Mouse (Mus musculus): ENCODE data around the gene Tmem255b.
A peak's percentile ranks its signal among the peaks of the same experiment; 100 is the strongest.

The Tmem255b gene

DNA sequence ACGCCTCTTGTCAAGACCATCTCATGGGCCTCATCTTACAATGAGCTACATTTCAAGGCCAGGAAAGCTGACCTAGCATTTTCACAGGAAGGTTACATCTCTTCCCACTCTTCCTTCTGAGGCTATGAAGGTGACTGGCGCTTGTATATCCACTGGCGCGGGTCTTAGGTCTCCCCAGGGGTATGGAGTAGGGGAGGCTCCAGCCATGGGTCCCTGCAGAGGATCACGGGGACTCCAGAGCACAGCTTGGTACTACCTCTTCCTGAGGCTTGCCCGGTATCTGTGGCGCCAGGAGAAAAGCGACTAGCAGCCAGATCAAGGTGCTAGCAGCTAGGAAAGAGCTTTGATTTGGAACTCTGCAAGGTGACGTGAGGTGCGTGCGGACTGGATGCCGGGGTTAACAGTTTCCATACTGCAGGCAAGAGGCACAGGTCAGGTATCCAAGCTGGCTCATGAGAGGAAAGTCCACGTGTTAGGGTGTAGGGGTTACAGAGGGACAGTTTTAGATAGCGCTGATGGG is 56.6 kb downstream of the Tmem255b start:
- no peak for DNase-seq (ENCODE audit: extremely low read depth, low read depth)

DNA sequence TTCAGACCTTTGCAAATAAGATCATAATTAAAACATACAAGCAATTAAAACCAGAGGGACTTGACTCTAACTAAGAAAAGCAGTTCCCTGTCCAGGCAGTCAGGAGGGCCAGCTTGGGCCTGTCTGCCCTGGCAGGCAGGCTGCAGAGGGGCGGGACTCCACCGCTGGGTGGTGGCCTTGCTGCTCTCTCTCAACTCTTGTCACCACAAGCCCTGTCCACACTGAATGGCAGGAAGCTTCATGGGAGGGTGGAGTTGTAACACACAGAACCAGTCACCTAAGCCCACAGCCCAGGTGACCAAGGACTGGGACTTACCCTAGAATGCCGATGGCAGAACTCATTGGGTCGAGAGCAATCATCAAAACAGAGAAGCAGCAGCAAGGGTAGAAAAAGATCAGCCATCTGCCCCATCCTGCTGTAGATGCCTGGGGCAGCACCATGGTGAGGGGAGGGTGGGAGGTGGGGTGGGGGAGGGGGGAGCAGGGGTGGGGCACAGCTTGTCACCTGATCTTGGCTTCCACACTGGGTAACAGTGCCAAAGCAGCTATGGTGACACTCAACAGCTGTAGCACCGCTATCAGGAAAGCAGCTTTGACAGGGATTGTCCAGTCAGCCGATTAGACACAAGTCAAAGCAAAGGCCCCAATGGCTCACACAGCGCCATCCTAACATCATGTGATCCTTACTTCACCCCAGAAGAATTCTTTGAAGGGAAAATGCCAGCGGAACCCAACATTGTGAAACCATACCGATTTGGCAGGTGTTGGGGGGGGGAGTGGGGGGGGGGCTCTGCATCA is 57.4 kb downstream of the Tmem255b start:
- DNase-seq (ENCODE audit: extremely low read depth, low read depth), result no peak

DNA sequence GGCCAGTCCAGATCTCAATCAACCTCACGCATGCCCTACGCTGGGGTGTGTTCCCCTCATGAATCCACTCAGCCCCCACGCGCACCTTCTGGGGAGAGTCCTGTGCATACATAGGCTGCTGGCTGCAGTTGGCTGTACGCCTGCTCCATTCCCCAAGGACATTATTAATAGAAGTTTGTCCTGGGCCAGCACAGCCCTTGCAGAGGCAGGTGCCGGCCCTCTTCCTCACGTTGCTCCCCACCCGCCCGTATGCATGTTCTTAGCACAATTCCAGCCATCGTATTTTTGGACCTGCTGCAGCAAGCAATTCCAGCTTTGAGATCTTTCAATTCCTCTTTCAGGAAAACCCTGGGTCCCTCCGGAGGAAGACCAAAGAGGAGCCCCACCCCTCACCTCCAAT is 58.0 kb downstream of the Tmem255b start:
- no peak for DNase-seq (ENCODE audit: extremely low read depth, low read depth)

DNA sequence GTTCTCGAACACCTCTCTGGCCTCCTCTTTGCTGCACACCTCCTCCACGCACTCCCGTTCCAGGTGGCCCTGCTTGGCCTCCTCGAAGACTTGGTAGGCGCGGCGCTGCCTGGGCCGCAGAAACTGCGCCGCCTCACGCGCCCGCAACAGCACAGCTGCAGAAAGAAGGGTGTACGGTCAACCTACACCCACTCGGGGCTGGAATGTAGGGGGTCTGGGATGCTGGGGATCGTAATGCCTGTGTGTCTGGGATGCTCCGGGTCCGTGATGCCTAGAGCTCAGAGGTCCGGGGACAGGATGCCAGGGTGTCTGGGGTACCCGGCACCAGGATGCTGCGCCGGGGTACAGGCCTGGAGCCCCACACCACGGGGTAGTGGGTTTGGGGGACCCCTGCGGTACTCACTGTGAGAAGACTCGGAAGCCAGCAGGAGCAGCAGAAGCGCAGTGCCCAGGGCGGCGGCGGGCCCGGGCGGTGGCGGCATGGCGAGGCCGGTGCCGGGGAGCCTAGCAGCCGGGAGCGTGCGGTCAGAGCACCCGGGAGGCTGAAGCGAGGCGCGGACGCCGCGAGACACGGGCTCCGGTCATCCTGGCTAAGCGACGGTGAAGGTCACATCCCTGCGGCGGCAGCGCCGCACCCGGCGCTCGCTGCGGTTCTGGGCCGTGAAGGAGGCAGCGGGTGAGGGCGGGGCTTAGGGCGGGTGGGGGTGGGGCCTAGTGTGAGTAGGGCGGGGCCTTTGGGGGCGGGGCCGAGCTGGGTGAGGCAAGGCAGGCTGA is 59.1 kb downstream of the Tmem255b start, which contains the start of gene Gas6:
Gene Gas6 (minus strand): TSS at position 633 of the 774 bp plus-strand sequence.
- no peak for DNase-seq (ENCODE audit: extremely low read depth, low read depth)

DNA sequence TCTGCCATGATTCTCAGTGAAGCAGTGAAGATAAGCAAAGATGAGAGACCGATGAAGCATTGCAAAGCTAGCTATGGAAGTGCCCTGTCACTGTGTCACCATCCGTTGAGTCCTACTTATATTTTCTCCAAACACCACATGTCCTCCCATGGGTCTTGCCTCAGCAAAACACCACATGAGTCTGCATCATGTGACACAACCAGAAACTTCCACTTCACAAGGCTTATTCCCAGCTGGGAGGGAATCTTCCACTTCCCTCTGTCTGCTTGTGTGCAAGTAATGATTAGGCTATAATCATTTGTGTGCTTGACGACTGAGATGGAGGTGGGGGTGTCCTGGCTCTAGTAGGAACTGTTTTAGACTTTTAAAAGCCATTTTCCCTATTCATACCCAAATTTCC is 66.2 kb downstream of the Tmem255b start:
- DNase-seq (ENCODE audit: extremely low read depth, low read depth), result no peak

DNA sequence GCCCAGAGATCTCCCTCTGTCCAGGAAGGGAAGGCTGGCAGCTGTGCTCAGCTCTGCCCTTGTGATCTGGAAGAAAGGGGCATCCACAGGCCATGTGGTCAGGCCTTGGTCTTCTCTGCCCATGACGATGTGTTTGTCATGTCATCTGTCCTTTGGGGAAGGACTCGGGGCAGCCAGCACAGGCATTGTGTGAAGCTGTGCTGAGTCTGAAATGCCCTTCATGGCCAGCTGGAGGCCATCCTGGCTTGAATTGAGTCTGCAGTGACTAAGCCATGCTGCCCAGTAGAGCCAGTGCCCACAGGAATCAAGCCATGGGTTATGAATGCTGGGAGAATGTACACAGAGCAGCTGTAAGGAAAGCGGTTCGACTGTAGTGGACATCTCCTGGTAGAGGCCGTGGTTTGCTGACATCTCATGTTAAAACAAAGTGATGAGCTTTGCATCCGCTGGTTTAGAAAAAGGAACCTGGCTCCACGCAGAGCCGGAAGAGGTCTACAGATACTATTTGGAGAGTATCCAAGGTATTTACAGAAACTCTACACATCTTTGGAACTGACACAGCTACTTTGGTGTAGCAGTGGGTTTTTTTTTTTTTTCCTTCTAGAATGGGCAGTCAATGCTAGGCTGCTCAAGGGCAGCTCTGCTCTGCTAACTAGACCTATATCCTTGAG is 69.1 kb downstream of the Tmem255b start:
- DNase-seq (ENCODE audit: extremely low read depth, low read depth), result peak; percentile 59

DNA sequence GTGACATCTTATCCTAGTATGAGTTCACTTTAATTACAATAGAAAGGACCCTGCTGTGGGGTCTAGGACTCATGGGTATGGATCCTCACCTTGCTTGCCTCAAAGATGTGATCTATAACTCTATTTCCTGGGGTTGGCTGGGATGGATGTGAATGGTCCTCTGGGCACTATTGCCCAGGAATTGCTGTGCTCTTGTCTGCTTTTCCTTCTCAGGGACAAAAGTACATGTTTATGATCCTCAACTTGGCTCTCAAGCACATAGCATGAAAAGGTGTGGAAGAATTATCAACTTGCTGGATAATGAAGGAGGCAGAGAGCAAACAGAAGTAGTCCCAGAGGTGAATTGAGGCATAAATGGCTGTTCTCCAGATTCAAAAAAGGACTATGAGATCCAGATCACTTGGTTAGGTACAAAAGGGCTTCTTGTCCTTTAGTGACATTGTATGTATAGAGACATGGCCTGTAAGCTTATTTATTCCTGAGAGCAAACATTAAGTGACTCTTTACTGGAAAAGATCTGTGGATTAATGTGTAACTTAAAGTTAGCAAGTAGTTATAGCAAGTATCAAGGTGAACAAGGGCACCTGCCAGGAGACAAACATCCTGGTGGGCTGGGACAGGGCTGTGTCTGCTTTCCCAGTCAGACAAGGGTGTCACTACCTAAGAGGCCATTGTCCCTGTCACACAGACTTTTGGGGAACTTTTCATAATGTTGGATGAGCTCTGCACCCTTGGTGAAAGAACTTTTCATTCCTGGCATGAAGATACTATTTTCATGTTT is 70.1 kb downstream of the Tmem255b start:
- DNase-seq (ENCODE audit: extremely low read depth, low read depth), result no peak

DNA sequence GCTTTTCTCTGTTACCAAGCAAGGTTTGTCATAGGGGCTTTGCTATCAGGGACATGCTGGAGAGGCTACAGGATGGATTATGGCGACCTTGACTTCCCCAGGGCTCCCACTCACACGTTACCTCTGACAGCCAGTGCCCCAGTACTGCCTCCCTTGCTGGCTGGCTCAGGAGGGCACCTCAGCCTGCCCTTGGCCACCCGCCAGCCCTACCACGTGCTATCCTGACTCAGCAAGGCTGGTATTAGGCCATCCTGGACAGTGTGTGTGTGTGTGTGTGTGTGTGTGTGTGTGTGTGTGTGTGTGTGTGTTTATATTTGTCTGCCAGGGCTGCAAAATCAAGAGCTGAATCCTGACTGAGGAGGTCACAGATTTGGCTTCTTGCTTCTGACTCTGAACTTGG is 71.9 kb downstream of the Tmem255b start:
- DNase-seq (ENCODE audit: extremely low read depth, low read depth), result no peak

DNA sequence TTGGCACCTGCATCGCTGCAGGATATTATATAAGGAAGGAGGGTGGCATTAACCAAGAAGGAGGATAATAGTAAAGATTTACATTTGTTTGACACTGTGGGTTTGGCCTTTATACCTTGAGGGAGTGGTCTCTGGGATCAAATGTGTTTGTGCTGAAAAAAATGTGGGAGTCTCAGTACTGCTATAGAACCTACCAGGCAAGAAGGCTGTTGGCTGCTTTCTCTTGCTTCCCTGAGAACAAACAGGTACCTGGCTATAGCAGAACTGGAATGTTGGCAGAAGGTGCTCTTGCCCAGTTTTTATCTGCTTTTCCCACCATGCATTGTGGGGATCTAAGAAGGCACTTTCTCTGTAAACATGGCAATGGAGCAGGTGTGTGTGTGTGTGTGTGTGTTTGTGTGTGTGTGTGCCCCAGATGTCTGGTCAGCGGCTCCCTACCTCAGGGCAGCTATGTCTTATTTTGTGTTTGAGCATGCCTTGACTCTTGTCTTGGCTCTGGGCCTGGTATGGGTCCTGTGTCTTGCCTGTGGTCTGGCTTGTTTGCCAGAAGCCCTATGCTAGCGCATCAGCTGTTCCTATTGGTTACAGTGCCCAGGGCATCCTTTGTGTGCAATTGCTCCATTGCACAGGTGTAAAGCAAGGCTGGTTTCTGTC is 72.4 kb downstream of the Tmem255b start:
- DNase-seq (ENCODE audit: extremely low read depth, low read depth), result no peak

DNA sequence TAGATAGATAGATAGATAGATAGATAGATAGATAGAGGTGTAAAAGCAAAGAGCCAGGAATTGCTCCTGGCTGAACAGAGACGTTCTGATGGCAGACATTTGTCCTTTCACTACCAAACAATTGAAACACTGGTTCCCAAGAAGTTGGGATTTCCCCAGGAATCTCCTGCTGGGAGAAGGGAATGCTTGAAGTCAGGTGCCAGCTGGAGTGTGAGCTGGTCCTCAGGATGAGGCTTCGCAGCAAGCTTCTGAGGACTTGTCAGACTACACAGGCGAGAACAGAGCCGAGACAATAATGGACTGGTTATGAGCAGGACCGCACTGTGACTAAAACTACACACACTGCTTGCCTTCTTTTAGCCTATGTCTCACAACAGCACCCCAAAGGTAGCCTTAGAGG is 77.0 kb downstream of the Tmem255b start:
- DNase-seq (ENCODE audit: extremely low read depth, low read depth), result no peak

DNA sequence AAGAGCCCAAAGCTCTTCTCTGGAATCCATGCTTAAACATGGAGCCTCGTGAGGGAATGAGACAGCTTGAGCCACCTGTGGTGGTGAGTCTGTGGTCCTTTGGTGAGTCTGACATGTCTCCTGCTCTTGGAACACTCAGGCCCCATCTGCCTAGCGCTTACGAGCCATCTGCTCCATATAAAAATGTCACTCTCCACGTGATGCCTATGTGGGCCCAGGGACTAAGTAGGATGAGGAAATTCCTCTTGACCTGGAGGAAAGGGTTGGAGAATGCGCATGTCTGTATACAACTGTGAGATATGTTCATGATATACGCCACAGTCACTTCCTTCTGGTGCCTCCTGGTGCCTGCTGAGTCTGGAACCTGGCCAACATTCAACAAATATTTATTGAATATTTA is 77.7 kb downstream of the Tmem255b start:
- no peak for DNase-seq (ENCODE audit: extremely low read depth, low read depth)

DNA sequence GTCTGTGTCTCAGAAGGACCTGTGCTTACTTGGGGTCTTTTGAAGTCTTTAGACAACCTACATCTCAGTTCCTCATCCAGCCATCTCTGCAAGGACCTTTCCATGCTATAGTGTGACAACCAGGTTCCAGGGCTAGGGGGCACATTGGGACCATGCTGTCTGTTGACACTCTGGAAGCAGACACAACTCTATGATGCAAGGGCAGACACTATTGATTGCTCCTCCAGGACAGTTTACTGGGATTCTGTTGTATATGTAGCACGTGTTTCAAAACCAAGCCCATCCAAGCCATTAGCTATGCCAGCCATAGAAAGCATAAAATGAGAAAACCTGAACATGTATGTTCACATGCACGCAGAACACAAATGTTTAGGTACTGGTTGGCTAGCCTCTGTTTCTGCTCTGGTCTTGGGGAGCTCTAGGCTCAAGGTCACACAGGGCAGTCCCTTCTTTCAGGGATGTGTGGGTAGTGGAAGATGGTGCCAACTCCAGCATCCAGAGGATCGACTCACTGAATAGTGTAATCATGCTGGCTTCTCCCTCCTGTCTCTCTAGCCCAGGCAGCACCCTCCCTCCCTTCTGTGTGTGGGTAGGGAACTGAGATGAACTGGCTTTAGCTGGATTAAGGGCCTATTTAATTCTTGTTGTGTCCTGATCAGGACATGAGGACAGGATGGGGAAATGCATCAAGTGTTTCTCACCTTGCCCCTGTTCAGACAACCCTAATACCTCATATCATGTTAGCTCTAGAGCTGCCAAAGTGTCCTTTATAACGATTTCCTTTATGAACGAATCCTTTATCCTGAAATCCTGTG is 78.8 kb downstream of the Tmem255b start:
- no peak for DNase-seq (ENCODE audit: extremely low read depth, low read depth)

DNA sequence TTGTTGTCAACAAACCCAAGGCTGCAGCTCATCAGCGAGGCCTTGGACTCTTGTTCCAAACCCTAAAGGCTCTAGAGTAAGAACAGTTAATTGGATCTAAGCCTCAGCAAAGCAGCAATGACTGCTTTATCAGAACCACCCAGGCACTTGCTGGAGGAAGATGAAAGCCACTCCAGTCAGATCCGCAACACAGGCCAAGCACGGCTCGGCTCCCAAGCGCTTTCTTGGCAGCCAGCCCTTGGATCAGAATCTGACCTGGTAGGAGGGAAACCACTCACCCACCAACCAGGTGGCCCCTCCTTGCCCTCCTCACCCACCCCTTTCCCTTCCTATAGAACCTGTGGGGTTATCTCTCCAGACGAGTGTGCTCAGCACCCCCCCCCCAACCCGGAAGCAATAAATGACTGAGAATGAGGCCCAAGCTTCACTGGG is 81.0 kb downstream of the Tmem255b start:
- no peak for DNase-seq (ENCODE audit: extremely low read depth, low read depth)

DNA sequence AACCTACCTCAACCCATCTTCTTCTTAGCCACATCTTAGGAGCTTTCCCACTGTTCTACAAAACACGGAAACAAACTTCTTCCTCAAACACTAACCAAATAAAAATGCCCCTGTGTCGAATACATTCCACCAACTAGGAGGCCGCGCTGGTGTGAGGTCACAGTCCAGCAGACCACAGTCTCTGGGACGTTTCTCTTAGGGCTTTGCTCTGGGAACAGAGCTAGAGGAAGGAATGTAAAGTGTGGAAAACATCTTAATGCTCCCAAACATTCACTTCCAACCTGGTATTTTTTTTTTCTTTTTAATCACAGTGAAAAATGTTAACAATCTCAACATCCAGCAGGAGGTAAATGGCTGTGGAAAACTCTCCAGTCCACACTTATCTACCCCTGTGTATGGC is 81.7 kb downstream of the Tmem255b start:
- no peak for DNase-seq (ENCODE audit: extremely low read depth, low read depth)

DNA sequence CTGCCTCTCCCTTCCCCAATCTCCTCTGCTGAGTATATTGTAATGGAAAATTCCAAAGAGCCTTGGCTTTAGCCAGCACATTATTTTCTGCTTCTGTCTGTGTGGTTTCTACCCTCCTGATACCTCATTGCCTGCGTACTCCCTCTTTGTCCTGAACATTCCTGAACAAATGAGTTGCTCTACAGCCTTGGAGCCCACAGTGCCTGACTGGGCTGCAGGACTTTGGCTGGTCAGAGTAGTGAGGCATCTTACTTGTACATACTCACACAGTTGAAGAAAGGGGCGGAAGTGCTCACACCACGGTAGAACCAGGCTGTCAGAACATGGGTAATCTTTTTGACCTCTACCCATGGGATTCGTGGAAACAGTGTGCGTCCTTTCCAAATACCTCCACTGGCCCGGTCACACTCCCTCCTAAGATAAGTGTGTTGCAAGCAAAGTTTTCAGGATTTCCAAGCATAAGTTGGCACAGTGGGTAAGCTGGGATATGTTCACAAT is 82.3 kb downstream of the Tmem255b start:
- no peak for DNase-seq (ENCODE audit: extremely low read depth, low read depth)

All from MEL-GATA-1-ER (cell line).